Mouse (Mus musculus): ENCODE results near the gene Fcrl5.
"Not testable (repeated sequence)": the region's sequence is repeated elsewhere in the genome, so short reads cannot be mapped to it uniquely, and the experiment has no call there.

The Fcrl5 gene

DNA sequence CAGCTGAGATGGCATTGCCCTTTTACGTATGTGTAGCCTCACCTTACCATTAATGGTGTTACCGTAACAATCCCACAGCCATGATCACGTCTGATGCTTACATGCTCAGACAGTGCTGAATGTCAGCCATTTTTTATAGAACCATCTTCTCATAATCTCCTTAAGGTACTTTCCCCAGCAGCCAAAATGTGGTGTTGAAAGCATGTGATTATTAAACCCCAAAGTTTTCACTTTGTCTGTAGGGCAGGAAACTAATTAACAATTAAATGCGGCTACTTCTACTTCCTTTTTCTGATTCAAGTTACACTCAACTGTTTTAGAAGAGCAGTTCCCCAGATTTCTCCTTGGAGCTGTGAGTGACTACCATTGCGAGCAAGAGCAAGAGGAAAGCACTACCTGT, at the start of gene Fcrl5:
Fcrl5 (plus strand) TSS at position 295 of the 400 bp plus-strand sequence.
- no peak for DNase-seq (ENCODE audit: low read depth, low spot score)

DNA sequence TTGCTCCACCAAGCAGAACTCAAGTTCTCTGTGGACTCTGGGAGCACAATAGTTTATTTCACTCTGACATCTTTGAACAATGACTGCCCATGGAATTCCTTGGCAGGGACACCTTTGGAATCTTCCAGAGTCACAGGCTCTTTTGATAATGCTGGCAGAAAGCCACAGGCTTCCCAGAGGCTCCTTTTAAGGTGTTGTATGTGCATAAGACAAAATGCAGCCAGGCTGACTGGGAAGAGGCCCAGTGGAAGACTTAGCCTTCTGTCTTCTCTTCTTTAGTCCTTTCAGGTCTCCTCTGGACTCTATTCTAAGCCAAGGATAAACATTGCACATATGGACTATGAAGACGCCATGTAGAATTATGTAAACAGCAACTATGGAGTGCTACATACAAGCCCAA, 44.6 kb upstream of the Fcrl5 start:
- DNase-seq (ENCODE audit: low read depth, low spot score) = no peak

DNA sequence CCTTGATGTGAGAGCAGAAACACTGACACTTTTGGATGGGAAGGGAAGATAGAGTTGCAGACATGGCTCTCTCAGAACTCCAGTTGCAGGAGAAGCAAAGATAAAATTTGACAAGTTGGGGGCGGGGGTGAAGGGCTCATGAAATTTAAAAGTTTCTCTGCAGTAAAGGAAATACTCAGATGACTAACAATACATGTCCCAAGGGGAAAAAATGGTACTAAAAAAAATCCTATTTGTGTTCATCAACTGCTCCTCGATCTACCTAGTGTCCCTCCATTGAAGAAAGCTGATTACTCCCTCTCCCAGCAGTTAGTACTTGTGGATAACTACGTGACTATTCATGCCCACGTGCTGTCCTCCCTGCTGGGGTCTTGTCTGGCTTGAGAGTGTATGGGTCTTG, 36.8 kb upstream of the Fcrl5 start:
- DNase-seq (ENCODE audit: low read depth, low spot score) = no peak

DNA sequence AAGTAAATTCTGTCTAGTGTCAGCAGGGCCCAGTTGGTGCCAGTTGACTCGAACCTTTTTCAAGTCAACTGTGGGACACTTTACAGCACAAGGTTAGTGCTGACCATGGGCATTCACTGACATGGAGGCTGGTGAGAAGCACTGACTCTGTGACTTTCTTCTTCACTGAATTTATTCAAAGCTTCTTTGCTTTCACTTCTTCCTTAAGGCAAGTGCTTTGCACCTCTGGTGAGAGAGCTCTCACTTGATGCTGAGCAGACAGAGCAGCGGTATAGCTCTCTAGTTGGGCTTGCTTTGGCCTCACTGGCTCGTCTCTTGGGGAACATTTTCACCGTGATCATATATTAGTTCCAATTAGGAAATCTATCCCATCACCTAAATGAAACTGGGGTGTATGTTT, 35.7 kb upstream of the Fcrl5 start:
- no peak for DNase-seq (ENCODE audit: low read depth, low spot score)

DNA sequence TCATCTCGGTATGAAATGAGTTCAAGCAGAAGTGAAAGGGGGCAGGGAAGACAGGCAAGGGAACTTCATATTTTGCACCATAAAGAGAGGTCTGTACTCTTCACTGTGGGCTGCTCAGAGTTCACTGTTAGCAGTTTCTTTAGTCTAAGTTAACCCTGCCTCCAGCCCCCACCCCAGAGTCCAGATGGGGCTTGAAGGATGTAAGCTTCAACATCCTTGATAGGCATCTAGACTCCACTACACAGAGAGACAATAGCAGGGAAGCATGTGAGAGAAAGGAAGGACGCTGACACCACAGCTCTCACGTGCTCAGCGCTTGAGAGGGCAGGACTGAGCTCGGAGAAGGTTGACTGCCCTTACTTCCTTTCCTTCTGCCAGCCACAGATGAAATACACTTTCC, 34.3 kb upstream of the Fcrl5 start:
- no peak for DNase-seq (ENCODE audit: low read depth, low spot score)

DNA sequence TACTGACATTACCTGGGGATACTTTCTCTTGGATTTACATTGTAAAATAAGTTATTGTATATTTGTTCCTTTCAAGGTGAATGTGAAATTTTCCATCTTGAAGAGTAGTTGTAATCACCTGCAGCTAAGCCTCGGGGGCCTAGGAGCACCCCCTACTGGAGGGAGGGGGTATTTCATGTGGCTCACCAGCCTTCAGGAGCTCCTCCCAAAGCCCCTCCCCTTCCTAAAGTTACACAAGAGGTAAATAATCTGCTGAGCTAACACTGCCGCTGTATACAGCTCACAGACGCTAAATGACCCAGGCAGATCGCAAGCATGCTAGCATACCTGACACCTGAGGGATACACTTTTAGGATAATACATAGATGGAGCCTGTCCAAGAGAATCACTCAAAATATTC, 27.4 kb upstream of the Fcrl5 start:
- no peak for DNase-seq (ENCODE audit: low read depth, low spot score)

DNA sequence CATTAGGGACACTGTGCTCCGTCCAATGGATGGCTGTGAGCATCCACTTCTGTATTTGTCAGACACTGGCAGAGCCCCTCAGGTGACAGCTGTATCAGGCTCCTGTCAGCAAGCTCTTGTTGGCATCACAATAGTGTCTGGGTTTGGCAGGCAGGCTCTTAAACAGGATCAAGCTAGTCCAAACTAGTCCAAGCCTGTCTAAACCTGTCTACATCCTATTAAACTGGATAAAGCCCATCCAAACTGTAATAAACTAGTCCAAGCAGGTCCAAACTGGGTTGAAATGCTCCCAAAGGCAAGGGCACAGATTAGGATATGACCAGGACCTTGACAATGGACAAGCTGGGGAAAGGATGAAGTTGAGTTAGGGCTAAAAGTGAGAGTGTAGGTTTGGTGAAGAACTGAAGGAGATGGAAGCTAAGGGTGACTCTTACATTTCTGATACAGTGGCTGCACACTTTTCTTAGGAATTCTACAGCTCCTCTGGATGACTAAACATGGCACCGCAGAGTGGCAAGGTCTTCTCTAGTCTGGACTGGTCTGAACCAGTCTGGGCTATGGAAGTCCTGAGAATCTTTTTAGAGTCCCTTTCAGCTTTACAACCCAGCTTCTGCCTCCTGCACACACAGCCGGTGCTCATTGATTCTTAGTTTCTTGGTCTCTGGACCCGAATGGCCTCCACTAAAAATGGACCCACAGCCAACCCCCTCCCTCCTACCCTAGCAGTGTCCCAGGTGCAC, 26.2 kb upstream of the Fcrl5 start:
- no peak for DNase-seq (ENCODE audit: low read depth, low spot score)

DNA sequence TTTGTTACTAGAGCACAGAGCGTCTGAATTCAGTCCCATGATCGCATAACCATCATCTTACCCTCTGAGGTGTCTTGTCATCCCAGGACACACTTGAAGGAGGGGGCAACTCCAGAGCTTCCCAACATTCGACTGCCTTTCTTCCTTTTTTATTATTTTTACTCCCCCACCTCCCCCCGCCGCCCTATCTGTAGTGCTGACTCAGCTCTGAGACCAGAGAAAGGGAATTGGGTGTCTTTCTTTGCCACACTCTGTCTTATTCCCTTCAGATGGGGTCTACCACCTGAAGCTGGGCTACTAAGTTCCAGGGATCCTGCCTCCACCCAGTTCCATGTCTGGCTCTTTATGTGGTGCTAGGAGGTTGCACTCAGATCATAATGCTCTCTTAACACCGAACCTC, 25.0 kb upstream of the Fcrl5 start:
- DNase-seq (ENCODE audit: low read depth, low spot score) = no peak

DNA sequence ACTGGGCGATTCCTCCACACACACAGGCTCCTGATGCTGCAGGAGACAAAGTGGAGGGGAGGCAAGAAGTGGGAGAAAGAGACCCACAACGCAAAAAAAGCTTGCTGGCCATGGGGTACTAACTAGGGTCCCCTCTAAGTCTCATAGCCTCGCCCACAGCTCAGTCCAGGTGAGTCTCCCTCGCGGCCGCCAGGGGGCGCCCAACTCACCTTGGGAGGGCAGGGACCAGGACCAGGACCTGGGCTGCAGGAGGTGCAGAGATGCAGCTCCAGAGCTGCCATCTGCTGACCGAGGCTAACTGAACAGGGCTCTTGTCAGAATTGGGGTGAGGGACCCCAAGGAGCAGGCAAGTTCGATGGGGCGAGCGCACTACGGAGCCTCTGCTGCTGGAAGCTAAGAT, 24.4 kb upstream of the Fcrl5 start:
- no peak for DNase-seq (ENCODE audit: low read depth, low spot score)

DNA sequence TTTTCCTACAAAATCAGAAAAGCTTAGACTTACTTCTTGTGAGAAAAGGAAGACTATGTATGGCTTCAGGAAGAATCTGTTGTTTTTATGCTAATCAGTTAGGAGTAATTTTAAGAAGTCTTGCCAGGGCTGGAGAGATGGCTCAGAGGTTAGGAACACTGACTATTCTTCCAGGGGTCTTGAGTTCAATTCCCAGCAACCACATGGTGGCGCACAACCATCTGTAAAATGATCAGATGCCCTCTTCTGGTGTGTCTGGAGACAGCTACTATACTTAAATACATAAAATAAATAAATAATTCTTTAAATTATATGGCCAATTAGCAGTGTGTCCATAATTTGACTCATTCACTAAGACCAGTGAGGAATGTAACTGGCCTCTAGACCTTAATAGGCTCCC, 14.9 kb upstream of the Fcrl5 start:
- DNase-seq (ENCODE audit: low read depth, low spot score) = no peak

DNA sequence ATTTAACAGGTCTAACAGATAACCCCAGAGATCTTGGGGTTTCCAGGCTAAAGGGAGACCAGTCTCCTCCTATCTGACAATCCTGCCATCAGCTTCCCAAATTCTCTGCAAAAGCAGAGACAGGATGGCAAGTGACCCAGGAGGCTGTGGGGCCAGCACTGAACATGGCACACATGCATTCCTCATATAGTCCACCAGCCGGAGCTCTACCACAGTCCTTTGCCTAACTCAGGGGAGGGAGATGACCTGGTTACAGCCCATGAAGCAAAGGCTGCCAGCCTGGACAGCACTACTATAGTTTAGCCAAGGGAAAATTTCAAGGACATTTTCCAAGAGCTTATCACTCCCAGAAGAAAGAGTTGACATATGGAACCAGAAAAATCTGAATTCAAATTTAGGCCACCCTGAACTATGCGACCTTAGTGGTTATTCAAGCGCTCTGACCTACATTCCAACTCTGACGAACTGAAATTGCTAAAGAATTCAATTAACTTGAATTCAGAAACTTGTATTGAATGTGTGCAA, 13.1 kb upstream of the Fcrl5 start:
- DNase-seq (ENCODE audit: low read depth, low spot score) = no peak

DNA sequence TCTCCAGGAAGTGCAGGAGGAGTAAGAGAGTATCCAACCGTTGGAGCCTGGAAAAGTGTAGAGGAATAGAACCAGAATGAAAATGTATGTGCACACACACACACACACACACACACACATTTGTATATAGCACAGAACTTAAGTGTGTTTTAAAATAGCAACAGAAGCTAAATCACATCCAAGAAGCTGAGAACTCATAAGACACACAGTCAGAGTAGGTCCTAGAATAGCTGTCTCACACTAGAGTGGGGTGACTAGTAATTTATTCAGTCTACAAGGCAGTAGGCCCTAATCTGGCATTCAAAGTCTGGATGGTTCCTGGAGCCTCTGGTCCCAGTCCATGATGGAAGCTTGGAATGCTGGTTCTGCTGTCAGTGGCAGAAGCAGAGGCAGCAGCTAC, 5.0 kb downstream of the Fcrl5 start:
- DNase-seq (ENCODE audit: low read depth, low spot score) = no peak

DNA sequence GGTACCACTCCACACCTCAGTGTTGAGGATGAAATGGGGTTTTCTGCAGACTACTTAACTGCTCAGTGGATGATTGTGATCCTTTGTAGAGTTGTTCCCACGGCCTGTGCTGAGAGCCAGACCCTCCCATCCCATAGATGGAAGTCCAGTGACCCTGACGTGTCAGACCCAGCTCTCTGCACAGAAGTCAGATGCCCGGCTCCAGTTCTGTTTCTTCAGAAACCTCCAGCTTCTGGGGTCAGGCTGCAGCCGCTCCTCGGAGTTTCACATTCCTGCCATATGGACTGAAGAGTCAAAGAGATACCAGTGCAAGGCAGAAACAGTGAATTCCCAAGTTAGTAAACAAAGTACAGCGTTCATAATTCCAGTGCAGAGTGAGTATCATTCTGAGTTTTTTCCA, 8.4 kb downstream of the Fcrl5 start:
- no peak for DNase-seq (ENCODE audit: low read depth, low spot score)

DNA sequence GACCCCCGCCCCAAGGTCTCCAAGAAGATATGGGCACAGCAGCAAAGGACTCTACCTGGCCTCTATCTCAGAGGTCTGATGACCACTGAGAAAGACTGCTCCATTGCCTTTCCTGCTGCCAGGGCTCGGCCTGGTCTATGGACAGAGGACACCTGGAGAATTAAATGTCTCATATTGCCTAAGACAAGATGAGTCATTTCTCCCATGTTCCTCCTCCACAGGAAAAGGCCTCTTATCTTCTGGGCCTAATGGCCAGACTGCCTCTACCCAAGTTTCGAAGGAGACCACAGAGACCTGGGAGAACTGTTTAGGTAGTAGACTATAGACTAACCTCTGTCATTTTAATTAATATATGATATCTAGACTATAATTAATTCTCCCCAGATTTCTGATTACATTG, 29.9 kb downstream of the Fcrl5 start:
- DNase-seq (ENCODE audit: low read depth, low spot score) = no peak

DNA sequence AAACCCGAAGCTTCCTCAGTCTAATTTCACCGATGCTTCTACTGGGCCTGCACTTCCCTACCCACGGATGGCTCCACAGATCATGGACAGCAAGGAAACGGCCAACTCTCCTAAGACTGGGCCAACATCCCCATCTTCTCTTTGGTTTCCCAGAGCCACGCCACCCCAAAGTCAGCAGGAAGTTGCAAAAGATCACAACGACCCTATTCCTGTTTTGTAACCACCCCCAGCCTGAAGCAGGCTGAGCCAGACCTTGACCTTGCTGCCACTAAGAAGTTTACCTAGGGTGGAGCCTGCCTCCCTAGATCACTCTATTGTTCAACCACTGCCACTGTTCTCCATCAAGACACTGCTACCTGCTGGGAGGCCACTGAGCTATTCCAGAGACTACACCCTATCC, 31.4 kb downstream of the Fcrl5 start:
- no peak for DNase-seq (ENCODE audit: low read depth, low spot score)

DNA sequence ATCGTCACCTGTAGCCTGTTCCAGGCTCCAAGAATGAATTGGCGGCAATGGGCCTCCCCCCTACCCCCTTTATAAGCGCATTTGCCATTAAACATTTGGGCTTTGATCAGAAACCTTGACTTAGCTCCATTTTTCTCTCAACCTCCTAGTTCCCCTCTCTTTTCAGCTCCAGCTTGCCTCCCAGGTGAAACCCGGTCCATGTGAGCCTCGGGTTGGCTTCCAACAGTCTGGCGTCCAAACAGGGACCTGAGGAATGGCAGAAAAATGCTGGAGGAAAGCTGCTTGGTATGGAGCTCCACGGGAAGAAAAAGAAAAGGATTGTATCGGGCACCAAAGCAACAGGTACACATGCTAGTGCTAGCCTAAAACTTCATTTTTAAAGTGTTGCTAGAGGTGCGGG, 31.8 kb downstream of the Fcrl5 start:
- no peak for DNase-seq (ENCODE audit: low read depth, low spot score)

DNA sequence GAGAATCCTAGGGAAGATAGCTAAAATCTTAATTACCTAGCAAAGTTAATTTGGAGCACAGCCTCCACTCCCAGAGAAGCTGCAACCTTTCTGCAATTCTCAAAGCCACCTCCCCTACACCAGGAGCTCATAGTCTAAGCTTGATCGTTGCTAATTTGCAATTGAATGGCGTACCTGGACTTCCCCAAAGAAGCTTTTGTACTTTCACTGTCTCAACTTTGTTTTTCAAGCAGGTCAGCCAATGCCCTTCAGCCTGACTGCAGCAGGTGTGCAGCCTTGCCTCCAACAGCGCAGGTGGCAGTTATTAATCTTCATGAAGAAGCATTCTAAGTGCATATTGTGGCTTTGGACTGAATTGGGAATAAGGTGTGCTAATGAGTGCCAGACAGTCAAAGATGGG, 42.4 kb downstream of the Fcrl5 start:
- not testable (repeated sequence) for DNase-seq (ENCODE audit: low read depth, low spot score)

DNA sequence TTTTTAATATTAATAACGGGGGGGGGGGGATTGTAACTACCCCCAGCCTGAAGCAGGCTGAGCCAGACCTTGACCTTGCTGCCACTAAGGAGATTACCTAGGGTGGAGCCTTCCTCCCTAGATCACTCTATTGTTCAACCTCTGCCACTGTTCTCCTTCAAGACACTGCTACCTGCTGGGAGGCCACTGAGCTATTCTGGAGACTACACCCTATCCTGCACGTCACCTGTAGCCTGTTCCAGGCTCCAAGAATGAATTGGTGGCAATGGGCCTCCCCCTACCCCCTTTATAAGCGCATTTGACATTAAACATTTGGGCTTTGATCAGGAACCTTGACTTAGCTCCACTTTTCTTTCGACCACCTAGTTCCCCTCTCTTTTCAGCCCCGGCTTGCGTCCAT, 43.0 kb downstream of the Fcrl5 start:
- DNase-seq (ENCODE audit: low read depth, low spot score) = not testable (repeated sequence)

DNA sequence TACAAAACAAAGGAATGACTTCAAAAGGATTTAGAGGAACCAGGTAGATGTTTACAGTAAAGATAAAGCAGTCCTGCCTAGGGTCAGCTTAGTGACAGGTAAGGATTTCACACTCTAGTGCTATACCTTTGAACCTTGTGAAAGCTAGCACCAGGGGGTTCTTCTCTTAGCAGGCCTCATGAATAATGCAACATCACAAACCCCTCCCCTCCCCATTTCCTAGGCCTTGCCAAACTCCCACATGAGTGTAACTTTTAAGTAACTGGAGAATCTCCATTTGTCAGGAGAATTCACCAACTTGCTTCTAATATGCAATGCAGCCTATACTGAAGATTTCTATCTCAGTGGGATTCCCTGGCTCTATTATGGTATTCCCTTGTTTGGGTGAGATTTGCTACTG, 43.7 kb downstream of the Fcrl5 start:
- not testable (repeated sequence) for DNase-seq (ENCODE audit: low read depth, low spot score)

DNA sequence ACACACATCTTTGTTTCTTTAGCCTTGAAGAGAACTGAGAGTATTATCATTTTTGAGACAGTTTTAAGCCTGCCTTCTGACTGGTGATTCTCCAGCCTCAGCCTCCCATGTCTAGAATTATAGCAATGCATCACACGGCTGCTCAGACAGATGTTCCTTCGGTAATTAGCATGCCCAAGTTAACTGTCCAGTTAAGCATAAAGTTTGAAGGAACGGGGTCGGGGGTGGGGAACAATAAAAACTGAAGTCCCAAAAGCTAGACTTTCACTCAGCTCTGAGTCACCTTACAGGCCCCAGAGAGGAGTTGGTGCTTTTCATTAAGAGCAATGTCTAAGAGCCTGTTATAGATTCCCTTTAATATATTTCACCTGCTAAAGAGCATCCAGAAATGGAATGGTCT, 51.8 kb downstream of the Fcrl5 start:
- DNase-seq (ENCODE audit: low read depth, low spot score) = no peak

DNA sequence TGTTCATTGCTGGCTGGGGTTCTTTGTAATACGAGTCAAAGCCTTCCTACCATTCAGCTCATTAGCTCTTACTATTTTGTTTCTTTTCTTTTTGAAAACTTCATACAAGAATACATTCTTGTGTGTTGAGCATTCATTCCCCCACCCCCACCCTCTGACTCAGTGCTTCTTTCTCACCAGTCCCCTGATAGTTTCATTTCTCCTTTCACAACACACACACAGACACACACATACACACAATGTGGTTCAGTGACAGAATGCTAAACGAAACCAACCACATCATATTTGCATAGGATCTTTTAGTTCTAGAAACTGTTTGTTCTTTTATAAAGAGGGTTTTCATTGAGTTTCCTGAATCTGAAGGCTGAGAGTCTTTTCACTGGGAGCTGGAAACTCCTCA, 52.3 kb downstream of the Fcrl5 start:
- DNase-seq (ENCODE audit: low read depth, low spot score) = no peak

DNA sequence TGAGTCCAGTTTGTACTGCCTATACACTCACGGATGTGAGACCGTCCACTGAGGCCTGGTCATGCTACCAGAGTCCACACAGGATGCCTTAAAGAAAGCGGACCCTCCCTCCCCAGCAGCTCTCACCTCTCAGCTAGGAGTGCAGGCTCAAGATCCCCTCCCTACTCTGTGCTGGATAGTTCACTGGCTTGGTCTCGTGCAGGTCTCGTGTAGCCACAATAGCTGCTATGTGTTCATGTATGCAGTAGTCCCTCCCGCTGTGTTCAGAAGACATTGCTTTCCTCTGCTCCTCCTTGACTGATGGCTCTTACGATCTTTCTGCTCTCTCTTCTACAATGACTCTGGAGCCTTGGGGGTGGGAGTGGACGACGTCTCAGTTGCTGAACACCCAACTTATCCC, 62.7 kb downstream of the Fcrl5 start:
- DNase-seq (ENCODE audit: low read depth, low spot score) = no peak

DNA sequence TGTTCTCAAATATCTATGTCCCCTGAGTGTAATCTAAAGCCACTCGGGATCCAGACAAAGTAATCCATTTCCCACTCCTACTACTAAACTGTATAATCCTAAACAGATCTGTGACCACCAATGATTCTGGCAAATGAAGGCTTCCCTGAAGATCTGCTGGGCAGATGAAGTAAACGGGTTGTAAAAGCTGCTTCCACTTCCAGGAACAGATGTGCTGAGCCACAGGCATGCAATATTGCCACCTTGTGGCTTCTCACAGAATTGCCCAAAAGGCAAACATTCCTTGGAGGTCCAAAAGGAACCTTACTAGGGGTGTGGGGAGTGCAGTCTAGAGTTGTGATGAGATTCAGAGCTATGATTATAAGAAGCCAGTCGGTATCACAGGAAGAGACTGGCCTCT, 63.5 kb downstream of the Fcrl5 start:
- peak; percentile 34 for DNase-seq (ENCODE audit: low read depth, low spot score)
